Mouse (Mus musculus) cerebellum, adult 8-10 months (tissue): Measurements from ENCODE around the gene Rpl3l.
A peak's percentile ranks its signal among the peaks of the same experiment; 100 is the strongest.
"Not testable (repeated sequence)": the region's sequence is repeated elsewhere in the genome, so short reads cannot be mapped to it uniquely, and the experiment has no call there.

Experiments
- DNase-seq: peaks from one replicate; pipeline ENCODE4 v3.0.0; 2022

Gene Rpl3l

DNA sequence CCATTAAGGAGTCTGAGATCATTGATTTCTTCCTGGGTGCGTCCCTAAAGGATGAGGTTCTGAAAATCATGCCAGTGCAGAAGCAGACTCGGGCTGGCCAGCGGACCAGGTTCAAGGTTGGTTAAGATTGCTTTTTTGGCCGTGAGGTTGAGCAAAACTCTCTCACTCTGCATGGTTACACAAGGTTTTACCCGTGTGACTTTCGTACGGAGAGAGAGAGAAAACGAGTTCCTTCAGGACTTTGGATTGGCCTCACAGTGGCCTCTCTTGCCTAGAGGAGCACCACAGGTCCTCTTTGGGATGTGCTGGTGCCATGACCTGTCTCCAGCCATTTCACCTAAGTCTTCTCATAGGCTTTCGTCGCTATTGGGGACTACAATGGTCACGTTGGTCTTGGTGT lies 7.0 kb upstream of the Rpl3l start:
- DNase-seq = not testable (repeated sequence)

DNA sequence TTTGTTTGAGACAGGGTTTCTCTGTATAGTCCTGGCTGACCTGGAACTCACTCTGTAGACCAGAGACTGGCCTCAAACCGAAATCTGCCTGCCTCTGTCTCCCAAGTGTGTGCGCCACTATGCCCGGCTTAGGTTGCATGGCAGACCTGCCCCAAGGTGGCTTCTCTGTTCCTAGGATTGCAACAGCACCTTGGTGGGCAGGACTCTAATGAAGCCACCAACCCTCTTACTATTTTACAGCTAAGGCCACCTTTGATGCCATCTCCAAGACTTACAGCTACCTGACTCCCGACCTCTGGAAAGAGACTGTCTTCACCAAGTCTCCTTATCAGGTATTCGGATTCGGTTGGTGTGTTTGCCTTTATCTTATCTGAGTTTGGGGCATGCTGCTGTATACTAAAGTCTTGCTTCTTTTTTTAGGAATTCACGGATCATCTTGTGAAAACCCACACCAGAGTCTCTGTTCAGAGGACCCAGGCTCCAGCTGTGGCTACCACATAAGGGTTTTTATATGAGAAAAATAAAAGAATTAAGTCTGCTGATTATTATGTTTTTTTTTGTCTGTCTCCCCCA lies 6.2 kb upstream of the Rpl3l start:
- not testable (repeated sequence) for DNase-seq

DNA sequence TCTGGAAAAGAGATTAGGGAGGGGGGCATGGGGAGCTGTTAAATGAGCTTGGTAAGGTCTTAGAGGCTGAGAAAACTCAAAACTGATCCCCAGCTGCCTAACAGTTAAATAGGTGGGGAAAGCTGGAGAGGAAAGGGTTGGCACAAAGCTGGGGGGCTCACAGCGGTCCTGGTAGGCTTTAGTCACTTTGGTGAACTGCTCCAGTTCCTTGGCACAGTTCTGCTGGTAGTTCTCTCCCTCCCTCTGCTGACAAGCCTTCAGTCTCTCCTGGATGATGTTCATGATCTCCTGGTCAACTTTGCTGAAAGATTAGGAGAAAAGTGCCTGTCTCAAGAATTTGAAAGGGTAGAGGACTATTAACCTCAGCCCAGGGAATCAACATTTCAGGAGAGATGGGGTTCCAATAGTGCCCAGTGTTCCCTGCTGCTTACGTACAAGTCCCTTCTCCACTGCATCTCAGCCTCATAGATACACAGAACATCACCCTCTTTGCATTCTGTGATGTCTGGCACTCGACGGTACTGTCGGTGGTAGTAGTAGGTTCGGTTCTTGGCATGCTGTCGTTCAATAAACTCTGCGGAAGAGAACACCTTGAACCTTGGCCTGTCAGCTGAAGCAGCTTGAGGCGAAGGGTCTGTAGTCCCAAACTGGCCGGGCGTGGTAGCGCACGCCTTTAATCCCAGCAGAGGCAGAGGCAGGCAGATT lies 5.2 kb upstream of the Rpl3l start:
- no peak for DNase-seq

DNA sequence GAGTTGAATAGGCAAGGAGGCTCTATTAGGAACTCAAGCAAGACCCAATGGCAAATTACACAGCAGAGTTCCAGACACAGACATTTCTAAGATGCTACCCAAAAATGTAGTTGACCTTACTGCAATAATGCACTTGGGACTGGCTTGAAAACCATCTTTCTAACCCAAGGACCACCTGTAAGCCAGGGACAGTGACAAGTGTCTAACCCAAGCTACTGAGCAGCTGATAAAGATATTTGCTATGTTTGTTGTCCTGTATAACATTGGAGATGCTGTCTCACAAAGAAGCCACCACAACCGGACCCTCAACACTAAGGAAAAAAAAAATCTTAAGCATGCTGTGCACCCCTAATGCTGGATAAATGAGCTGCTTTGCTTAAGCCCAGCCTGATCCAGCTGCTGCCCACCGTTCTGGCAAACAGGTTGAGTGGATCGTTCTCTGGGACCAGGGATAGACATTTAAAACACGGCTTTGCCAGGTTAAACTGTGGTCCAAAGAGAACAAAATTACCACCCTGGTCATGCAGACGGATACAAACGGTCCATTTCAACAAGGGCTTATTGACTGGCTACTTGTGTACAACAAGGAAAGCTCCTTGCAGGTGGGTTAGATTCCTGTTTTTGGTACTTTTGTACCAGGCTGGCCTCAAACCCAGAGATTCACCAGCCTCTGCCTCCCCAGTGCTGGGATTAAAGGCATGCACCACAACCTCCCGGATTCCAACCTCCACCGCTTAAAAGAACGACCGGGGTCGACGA lies 4.3 kb upstream of the Rpl3l start:
- no peak for DNase-seq

DNA sequence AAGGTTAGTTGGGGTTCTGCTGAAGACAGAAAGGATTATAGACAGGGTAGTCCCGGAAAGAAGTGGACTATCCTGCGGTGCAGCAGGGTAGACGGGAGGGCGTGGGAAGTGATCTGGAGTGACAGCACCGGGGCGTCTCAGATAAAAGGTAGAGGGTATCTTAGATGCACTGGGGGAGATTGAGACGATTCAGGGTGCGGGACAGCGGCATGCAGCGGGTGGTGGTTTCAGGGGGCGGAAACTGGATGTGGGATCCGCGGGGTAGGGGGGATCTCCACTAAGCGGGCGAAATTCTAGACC lies 3.8 kb upstream of the Rpl3l start:
- DNase-seq = no peak

DNA sequence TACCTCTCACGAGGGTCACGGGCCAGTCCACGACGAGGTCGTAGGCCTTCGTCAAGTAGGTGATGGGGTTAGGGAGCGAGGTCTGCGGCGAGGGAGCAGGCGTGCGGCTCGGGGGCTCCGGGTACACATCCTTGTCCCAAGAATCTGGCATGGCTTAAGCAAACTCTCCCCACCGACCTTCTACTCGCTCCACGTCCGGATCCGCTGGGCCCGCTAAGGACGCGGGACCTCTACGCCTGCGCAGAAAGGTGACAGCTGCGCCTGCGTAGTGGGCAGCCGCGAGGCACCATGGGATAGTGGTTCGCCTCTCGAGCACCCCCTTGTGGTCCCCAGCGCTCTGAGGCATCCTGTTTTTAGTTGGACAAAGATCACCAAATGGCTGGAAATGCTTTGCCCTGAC lies 3.4 kb upstream of the Rpl3l start, which contains the start of gene Ndufb10:
Gene Ndufb10 (minus strand): TSS at position 295 of the 400 bp plus-strand sequence.
- peak; percentile 98 for DNase-seq

DNA sequence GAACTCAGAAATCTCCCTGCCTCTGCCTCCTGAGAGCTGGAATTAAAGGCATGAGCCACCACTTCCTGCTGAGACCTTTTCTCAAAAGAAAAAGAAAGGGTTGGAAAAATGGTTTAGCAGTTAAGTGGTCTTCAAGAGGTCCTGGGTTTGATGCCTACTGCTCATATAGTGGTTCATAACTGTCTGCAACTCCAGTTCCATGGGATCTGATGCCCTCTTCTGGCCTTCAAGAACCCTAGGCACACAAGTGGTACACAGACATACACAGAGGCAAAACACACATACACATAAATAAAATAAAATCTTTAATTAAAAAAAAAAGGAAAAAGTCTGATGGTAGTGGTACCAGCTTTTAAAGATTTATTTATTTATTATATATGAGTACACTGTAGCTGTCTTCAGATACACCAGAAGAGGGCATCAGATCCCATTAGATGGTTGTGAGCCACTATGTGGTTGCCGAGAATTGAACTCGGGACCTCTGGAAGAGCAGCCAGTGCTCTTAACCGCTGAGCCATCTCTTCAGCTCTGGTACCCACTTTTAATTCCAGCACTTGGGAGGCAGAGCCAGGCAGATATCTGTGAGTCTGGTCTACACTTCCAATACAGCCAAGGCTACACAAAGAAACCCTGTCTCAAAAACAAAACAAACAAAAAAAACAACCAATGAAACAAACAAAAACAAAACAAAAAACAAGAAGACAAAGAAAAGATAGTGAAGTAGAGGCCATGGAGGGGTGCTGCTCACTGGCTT lies 1.8 kb upstream of the Rpl3l start:
- DNase-seq = no peak

DNA sequence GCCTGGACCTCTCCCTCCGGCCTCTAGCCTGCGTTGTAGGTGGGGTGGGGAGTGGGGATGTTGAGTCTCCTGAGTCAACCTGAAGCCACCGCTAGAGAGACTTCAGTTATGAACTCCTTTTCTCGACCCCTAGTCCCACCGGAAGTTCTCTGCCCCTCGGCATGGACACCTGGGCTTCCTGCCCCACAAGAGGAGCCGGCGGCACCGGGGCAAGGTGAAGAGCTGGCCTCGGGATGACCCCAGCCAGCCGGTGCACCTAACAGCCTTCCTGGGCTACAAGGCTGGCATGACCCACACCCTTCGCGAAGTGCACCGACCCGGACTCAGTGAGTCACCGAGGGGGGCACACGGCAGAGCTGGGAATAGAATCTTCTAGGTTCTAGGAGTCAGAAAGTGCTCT lies 564 bp downstream of the Rpl3l start:
- no peak for DNase-seq

DNA sequence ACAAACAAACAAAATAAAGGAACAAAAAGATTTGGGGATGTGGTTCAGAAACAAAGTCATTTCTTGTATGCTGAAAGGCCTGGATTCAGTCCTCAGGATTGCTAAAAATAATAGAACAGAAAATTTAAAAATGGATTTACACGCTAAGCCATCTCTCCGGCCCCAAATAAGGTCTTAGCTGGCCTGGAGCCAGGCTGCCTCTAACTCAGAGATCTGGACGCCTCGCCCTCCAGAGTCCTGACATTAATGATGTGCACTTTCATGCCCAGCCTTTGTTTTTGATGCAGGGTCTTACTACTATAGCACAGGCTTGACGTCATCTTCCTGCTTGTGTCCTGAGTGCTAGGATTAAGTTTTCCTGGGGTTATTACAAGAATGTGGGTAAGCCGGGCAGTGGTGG lies 1.4 kb downstream of the Rpl3l start:
- DNase-seq = no peak

DNA sequence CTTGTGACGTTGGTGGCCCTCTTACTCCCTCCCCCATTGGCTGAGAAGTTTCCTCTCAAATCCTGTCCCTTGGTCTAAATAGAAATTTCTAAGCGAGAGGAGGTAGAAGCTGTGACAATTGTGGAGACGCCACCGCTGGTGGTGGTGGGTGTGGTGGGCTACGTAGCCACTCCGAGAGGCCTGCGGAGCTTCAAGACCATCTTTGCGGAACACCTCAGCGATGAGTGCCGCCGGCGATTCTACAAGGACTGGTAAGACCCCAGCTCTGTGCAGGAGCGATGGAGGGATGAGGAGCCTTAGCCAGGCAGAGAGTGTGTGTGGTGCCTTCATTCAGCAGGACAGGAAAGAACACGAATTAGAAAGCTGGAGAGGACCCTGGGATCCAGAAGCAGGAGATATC lies 3.2 kb downstream of the Rpl3l start:
- DNase-seq = no peak

DNA sequence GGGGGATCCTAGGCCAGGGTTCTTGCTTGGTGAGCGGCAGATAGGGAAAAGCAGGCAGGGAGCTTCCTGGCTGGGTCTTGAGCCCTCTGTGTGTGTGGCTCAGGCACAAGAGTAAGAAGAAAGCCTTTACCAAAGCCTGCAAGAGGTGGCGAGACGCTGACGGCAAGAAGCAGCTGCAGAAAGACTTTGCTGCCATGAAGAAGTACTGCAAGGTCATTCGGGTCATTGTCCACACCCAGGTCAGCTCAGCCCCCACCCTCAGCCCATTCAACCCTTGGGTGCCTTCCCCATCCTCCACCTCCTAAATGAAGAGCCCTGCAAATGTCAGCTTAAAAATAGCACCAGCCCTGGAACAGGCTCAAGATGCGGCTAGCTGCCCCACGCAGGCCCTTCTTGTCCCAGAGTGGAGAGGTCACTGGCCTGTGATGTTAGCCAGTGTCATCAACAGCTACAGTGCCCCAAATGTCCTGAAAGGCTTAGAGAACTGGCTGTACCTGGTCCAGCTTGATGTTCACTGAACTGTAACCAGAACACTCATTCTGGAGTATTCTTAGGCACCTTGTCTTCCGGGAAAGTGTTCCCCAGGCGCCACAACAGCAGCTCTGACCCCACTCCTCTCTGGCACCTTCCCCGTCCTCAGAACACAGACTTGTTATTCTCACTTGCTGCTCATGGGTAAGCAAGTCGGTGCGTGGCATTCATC lies 4.8 kb downstream of the Rpl3l start:
- no peak for DNase-seq

DNA sequence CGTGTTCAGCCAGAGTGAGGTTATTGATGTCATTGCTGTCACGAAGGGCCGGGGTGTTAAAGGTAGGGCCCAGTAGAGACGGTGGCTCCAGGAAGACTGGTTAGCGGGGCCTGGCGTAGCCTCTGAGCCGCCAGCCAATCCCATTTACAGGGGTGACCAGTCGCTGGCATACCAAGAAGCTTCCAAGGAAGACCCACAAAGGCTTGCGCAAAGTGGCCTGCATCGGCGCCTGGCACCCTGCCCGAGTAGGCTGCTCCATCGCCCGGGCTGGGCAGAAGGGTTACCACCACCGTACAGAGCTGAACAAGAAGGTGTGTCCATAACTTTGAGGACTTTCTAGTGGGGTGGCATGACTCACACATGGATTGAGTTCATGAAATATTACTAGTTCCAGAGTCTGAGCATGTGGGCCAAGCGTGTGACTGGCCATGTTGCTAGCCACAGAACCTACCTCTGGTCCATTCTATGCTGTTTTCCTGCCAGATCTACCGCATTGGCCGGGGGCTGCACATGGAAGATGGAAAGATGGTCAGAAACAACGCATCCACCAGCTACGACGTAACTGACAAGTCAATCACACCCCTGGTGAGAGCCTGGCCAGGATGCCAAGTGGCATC lies 5.9 kb downstream of the Rpl3l start:
- DNase-seq = no peak

DNA sequence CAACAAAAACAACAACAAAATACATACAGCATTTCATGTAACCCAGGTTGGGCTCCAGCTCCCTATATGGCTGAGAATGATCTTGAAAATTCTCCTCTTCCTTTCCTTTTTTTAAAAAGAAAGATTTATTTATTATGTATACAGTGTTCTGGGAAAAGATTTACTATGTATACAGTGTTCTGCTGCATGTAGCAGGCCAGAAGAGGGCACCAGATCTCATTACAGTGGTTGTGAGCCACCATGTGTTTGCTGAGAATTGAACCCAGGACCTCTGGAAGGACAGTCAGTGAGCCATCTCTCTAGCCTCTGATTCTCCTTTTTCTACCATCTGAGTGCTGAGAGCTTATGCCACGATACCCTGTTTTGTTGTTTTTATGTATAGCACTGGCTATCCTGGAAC lies 6.9 kb downstream of the Rpl3l start:
- no peak for DNase-seq

DNA sequence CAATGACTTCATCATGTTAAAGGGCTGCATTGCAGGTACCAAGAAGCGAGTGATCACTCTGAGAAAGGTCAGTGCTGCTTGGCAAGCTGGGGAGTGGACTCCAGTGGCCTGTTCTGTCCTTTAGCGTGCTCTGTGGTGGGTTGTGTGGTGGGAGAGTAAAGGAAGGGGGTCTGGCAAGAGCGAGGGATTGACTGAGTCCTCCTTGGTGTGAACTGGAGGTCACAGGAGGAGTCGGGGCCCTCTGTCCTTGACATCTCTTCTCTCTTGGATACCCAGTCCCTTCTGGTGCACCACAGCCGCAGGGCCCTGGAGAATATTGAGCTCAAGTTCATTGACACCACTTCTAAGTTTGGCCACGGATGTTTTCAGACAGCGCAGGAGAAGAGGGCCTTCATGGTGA lies 7.8 kb downstream of the Rpl3l start:
- DNase-seq = no peak

DNA sequence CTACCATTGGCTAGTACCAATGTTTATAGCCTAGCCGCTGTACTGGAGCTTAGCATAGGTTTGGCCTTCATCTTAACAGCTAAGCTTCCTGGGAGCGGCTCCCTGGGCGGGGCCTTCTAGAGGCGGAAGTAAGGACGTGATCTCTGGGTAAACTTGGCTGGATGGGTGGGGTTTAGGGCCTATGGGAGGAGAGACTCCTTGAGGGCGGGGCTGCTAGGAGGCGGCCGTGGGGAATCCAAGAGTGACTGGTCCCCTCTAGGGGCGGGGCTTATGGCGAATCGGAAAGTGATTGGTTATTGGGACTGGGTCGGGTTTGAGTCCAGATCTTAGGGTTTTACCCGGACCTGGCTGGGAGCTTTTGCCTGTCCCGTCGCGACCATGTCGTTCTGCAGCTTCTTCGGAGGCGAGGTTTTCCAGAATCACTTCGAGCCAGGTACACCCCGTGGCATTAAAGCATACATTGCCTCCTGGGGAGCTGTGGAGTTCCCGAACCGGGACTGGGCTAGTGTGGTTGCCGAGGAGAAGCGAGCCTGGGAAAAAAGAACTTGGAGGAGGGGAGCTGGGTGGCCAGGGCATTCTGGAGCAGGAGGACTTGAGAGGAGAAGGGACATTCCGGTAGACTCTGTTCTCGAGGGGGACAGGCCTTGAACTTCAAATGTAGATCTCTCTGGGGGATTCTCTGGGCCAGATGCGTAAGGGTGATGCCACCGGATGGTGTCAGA lies 8.9 kb downstream of the Rpl3l start, which contains the start of gene Msrb1:
Gene Msrb1 (plus strand): TSS at position 313 of the 722 bp plus-strand sequence.
- peak; percentile 88 for DNase-seq

DNA sequence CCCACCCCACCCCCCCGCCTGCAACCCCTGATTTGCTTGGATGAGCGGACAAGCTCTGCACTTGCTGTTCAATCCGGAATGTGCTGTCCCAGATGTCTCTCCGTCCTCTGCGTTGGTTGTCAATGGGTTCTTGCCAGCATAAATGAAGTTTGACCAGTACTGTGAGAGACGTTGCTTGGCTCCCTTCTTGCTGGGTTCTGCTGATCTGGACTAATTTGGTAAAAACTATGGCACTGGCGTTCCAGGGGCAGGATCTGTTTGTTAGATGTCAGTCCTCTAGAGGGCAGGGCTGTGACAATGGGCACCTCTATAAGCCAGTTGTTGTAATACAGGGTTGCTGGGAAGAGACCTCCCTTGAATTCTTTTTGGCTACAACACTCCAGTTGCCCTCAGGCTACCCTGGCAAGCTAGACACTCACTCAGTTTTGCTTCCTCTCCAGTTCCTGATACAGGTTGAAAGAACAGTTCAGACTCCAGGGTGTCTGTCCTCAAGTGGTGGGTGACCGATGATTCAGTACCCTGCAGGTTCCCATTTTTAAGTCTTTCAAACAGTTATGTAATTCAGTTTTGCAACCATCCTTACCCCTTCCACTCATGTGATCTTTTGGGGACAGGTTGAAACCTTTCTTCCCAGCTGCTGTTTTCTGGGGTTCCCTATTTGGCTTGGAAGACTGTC lies 9.7 kb downstream of the Rpl3l start:
- no peak for DNase-seq

DNA sequence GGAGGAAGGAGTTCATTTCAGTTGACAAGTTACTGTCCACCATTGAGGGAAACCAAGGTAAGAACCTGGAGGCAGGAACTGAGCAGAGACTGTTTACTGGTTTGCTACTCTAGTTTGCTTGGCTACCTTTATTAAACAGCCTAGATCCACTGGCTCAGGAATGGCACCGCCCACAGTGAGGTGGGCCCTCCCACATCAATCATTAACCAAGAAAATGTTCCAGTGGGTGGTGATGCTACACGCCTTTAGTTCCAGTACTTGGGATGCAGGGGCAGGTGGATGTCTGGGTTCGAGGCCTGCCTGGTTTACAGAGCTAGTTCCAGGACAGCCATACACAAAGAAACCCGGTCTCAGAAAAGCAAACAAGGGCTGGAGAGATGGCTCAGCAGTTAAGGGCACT lies 10.6 kb downstream of the Rpl3l start:
- no peak for DNase-seq

DNA sequence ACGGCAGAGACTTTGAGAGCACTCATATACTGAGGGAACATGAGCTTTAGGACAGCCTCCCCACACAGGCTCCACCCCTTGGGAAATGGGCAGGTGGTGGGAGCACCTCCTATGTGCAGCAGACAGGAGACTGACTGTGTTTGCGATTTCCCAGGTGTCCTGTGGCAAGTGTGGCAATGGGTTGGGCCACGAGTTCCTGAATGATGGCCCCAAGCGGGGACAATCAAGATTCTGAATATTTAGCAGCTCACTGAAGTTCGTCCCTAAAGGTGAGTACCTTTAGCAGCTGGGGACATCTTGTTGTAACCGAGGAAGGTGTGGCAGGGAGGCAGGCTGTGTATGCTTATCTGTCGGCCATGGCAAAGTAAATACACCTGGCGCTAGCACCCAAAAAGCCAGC lies 12.3 kb downstream of the Rpl3l start:
- no peak for DNase-seq

DNA sequence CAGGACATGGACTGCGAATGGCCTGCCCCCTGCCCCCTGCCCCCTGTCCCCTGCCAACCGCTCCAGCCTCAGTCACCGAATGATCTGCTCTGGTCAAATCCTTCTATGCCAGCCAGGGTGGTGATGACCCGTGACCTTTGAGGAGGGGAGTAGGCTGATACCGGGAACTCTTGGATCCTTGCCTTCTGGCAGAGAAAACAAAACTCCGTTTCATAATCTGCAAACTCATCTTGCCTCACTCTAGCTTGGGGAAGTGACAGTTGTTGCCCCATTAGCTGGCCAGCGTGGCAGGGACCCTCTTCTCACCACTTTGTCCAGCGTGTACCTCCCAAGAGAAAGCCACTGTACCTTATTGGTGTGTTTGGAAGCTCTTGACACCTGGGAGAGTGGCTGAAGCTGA lies 14.7 kb downstream of the Rpl3l start:
- no peak for DNase-seq

DNA sequence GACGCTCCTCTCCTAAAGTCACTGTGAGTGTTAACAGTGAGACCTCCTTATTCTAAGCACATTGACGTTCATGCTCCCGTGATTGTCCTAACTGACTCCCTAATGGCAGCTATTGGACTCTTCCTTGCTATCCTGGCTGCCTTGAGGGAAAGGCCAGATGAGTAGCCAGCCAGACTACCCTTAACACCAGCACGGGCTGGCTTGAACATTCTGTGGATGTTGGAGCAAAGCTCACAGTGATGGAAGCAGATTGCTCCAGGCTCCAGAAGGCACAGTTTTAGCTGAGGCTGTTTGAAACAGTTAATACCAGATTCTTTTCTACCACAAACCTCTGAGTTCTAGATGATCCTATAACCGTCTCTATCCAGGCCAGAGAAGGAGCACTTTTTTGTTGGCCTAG lies 16.3 kb downstream of the Rpl3l start:
- no peak for DNase-seq

DNA sequence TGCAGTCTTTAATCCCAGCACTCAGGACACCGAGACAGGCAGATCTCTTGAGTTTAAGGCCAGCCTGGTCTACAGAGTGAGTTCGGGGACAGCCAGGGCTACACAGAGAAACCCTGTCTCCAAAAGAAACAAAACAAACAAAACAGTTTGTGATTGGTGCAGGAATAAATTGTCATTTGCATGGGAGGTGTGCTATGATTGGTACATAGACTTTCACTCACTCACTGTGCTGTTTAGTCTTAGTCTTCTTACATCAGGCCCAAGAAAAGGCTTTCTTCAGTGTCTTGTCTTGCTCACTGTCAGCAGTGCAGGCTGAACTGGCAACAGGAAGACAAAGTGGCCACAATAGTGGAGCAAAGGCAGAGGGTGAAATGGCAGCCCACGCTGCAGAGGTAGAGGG lies 16.8 kb downstream of the Rpl3l start:
- DNase-seq = no peak
